Mouse (Mus musculus) gastrocnemius, adult 18-20 months (tissue): Measurements from ENCODE around the gene Olfr374. TPM values are rescaled to one million over a fixed set of nuclear protein-coding genes. Genes with fewer than 3 reads are reported as not detected.

ENCODE experiments used
- DNase-seq: peaks from one replicate; pipeline ENCODE4 v3.0.0; 2021; ENCODE audit warnings: low spot score
- total RNA-seq, 2 experiments: library from RNA; stranded (reverse); gene quantifications; 2 replicates each; pipeline ENCODE4 v1.2.3; 2021

The Olfr374 gene
- total RNA-seq, 2 experiments from 2014 or later: not detected

- peak; percentile 20 for DNase-seq
These were observed 28.8 kb downstream of the Olfr374 start for GRCm38 (mm10) chr8:72135446-72136301.

DNA sequence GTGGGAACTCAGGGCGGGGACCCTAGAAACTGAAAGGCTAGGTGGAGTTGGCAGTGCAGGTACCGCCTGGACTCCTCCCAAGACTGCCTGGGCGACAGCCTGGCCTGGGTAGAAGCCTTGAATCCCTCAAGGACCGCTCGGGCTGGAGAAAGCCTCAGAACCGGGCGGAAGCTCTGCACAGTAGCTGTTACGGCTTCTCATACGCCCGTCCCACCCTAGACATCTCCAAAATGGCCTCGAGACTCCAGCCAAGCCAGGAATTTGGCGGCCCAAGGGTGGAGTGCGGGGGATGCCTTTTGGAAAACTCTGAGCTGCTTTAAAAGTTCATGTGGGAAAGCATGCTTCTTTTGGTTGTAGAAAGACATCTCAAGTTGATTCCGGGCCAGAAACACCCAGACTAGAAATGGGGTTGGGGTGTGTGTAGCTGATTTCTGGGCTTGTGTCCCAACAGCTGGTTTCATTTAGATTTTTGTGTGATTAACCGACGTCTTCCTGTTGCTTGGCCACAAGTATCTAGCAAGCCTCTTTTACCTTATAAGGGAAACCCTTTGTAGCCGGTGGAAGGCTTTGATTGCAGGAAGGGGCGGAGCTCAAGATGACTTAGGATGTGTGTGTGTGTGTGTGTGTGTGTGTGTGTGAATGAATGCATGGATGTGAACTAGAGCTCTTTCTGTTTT lies 29.6 kb downstream of the Olfr374 start:
- peak; percentile 82 for DNase-seq

DNA sequence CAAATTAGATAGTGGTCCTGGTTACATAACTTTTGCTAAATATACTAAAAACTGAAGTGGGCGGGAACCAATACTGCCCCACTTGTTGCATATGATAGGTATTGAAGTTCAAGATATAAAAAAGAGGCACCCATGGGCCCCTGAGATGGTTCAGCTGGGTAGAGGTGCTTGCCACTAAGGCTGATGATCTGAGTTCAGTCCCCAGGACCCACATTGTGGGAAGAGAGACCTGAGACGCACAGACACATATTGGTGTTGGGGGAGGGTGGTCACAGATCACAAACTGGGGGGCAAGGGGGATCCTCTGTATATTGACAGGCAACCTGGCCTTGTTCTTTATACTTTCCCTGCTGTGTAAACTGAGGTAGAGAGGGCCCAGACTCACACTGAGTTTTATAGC lies 30.6 kb downstream of the Olfr374 start:
- DNase-seq: no peak

- DNase-seq: no peak
These were observed 31.6 kb downstream of the Olfr374 start for GRCm38 (mm10) chr8:72138456-72138855.

- no peak for DNase-seq
These were observed 36.5 kb downstream of the Olfr374 start for GRCm38 (mm10) chr8:72143256-72143824.

DNA sequence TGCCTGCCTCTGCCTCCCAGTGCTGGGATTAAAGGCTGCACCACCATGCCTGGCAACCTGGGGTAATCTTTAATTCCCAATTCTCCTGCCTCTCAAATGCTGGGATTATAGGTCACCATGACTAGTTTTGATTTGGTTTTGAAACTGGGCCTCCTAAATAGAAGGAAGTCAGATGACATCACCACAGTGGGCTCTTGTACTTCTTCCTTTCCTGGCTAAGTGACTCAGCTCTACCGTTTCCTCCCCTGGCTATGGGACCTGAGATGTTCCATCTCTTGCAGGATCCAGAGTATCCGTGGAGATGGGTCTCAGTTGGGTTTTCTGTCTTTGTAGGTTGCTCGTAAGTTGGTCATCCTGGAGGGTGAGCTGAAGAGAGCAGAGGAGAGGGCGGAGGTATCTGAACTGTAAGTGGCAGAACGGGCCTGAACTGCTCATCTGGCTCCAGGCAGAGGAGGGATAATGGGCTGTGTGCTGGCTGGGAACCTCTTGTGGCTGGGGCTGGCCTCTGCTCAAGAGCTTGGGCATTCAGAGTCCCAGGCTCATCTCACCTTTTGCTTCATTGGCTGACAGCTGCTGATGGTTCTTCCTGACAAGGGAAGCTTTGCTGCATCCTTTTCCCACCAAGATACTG lies 37.6 kb downstream of the Olfr374 start:
- no peak for DNase-seq

- no peak for DNase-seq
These were observed 38.7 kb downstream of the Olfr374 start for GRCm38 (mm10) chr8:72145511-72145910.

DNA sequence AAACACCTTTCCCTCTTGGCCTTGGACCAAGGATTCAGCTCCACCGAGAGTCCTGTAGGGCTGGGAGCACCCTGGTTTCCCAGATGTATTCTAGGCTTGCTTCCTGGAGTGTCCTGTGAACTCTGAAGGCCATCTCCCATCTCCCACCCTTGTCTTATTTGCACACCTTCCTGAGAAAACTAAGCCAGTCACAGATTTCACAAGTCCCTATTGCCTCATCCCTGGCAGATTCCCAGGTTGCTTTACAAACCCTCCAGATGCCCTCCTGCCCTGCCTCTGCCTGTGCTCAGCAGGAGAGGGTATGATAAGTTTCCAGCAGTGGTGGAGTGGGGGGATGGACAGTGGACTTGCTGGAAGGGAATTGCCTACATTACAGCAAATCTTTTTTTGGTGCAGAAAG lies 39.2 kb downstream of the Olfr374 start:
- no peak for DNase-seq

DNA sequence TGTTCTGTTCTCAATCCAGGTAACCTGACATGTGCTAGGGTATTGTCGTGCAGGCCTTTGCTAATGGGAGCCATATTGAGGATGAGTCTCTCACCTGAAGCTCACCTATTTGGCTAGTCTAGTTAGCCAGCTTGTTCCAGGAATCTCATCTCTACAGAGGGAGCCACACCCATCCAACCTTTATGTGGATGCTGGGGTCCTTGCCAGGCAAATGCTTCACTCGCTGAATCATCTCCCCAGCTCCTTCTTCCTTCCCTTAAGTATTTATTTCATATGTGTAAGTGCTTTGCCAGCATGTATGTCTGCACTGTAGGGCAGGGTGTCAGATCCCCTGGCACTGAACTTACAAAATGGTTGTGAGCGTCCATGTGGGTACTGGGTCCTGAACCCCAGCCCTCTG lies 39.7 kb downstream of the Olfr374 start:
- DNase-seq: no peak

GRCm38 (mm10) chr8:72147266-72147665 lies 40.4 kb downstream of the Olfr374 start:
- no peak for DNase-seq

GRCm38 (mm10) chr8:72149056-72149455 lies 42.2 kb downstream of the Olfr374 start:
- no peak for DNase-seq

DNA sequence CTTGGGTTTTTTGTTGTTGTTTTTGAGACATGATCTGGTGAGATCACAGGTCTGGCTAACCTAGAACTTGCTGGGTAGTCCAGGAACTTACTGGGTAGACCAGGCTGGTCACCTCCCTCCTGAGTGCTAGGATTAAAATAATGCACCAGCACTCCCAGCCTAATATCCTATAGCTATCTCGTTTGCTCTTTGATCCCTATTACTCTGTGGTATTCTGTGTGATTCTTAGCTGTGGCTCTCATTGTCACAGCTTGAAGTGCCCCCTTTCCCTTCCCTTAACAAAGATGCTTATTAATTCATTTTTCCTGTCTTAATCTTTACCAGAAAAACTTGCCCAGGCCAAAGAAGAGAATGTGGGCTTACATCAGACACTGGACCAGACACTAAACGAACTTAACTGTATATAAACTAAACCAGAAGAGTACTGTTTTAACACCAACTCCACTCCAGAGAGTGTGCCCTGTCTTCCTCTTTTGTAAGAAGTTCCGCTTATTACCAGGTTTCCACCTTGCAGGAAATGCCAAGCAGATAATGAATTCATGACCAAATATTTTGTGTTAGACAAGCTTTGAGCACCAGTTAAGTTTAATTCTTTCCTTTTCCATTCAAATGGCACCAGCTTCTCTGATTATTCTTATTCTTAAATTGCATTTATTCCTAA lies 44.7 kb downstream of the Olfr374 start:
- DNase-seq: no peak

GRCm38 (mm10) chr8:72153382-72153781 lies 46.5 kb downstream of the Olfr374 start:
- DNase-seq: no peak

- DNase-seq: no peak
These were observed 51.3 kb downstream of the Olfr374 start for GRCm38 (mm10) chr8:72158096-72158495.

DNA sequence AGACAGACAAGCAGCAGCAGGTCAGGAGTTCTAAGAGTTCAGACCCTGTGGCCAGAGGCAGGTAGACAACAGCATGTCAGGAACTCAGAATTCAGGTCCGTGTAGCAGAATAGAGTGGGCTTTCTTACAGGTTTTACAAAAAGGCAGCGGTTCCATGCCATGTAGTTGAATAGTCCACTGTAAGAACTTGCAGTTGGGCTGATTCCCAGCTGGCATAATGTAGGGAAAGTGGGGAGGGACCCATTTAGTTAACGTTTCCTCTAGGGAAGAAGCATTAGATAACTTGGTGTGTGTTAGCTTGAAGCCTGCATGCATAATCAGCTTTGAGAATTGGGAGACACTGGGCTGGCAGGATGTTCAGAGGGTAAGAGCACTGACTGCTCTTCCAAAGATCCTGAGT lies 51.9 kb downstream of the Olfr374 start:
- DNase-seq: no peak

GRCm38 (mm10) chr8:72160007-72160406 lies 53.2 kb downstream of the Olfr374 start:
- no peak for DNase-seq

GRCm38 (mm10) chr8:72160707-72161697 lies 54.2 kb downstream of the Olfr374 start, which contains the start of gene Rab8a:
Rab8a (plus strand) TSS chr8:72161200.
- peak; percentile 99 for DNase-seq

- no peak for DNase-seq
These were observed 56.0 kb downstream of the Olfr374 start for GRCm38 (mm10) chr8:72162821-72163220.
